Mouse (Mus musculus) embryonic facial prominence, embryonic 11.5 days (tissue): ENCODE data around the gene 1700013G24Rik. TPM values are rescaled to one million over a fixed set of nuclear protein-coding genes. Genes with fewer than 3 reads are reported as not detected.

Experiments used
- ATAC-seq: fragments of 200-750 bp; cut with Nextera tagmentation; replicated peaks from 2 replicates; pipeline ENCODE4 v1.8.0; 2017; ENCODE audit warnings: low read depth; ENCODE audit not compliant: insufficient number of reproducible peaks, low FRiP score, low TSS enrichment
- DNase-seq: peaks from one replicate; pipeline ENCODE4 v3.0.0-alpha.2; 2015; ENCODE audit warnings: low spot score
- H3K27ac ChIP-seq: fragments of 300-500 bp; sonication (generic); replicated peaks from 2 replicates; pipeline ENCODE4 v1.5.1; 2014; ENCODE audit warnings: mild to moderate bottlenecking, low read depth, low read length, control low read depth
- H3K27me3 ChIP-seq: fragments of 300-500 bp; sonication (generic); 2 replicates; pipeline ENCODE4 v1.6.1; 2014; ENCODE audit warnings: mild to moderate bottlenecking, low read length, moderate library complexity, mixed read lengths; ENCODE audit not compliant: control insufficient read depth, insufficient read depth
- H3K36me3 ChIP-seq: fragments of 300-500 bp; sonication (generic); replicated peaks from 2 replicates; pipeline ENCODE4 v1.6.1; 2014; ENCODE audit warnings: low read depth, mild to moderate bottlenecking, low read length, moderate library complexity, mixed read lengths; ENCODE audit not compliant: control insufficient read depth, insufficient read depth
- H3K4me1 ChIP-seq: fragments of 300-500 bp; sonication (generic); 2 replicates; pipeline ENCODE4 v1.6.1; 2014; ENCODE audit warnings: low read length, mixed read lengths; ENCODE audit not compliant: control insufficient read depth, insufficient read depth
- H3K4me2 ChIP-seq: fragments of 300-500 bp; sonication (generic); 2 replicates; pipeline ENCODE4 v1.6.1; 2014; ENCODE audit warnings: low read depth, mild to moderate bottlenecking, control low read depth, low read length, moderate library complexity
- H3K4me3 ChIP-seq: fragments of 300-500 bp; sonication (generic); 2 replicates; pipeline ENCODE4 v1.5.1; 2014; ENCODE audit warnings: low read depth, low read length, control low read depth
- H3K9ac ChIP-seq: fragments of 300-500 bp; sonication (generic); replicated peaks from 2 replicates; pipeline ENCODE4 v1.6.1; 2014; ENCODE audit warnings: mild to moderate bottlenecking, control low read depth, low read length
- H3K9me3 ChIP-seq: fragments of 300-500 bp; sonication (generic); replicated peaks from 2 replicates; pipeline ENCODE4 v1.6.1; 2016; ENCODE audit warnings: mild to moderate bottlenecking, low read length, inconsistent platforms, mixed read lengths; ENCODE audit not compliant: control insufficient read depth
- WGBS: fragments of 180-500 bp; shearing (Covaris S2); extraction: QIAGEN DNeasy Blood & Tissue Kit; methylation state at CpG from one replicate; pipeline ENCODE4 v1.1.7; 2014; 5-methylcytosine and 5-hydroxymethylcytosine counted together
- polyA plus RNA-seq: library from polyadenylated mRNA; unstranded; fragments of >200 nt; fragmentation: Nextera tagmentation; extraction: Ambion mirVana; gene quantifications from 2 replicates; pipeline ENCODE4 v1.2.1, GENCODE M21; 2014

1700013G24Rik gene
- polyA plus RNA-seq, 1 experiment from 2014 or later = not detected

GRCm38 (mm10) chr4:137480191-137480992 is 27.3 kb downstream of the 1700013G24Rik start:
- Histone ChIP-seq H3K4me1 (peaks cover 30% of the 10 kb centered on the region), H3K4me2 (no peak overlapping the region), H3K4me3 (no peak overlapping the region), H3K36me3 (no peaks in the 10 kb centered on the region), H3K9ac (no peak overlapping the region; the same call in 1 of the 2 replicates), H3K27me3 (no peaks in the 10 kb centered on the region), H3K9me3 (no peaks in the 10 kb centered on the region), H3K27ac (peak overlapping the region; percentile 31)
- 12% methylated on average over 18 of the region's 19 CpGs for WGBS
- ATAC-seq (no peak), DNase-seq (peak; percentile 48)

GRCm38 (mm10) chr4:137480993-137481340 is 27.9 kb downstream of the 1700013G24Rik start:
- Histone ChIP-seq H3K27me3 (no peaks in the 10 kb centered on the region), H3K4me3 (no peak overlapping the region), H3K4me2 (no peak overlapping the region), H3K9ac (no peak overlapping the region), H3K4me1 (peaks cover 34% of the 10 kb centered on the region), H3K36me3 (no peaks in the 10 kb centered on the region), H3K27ac (peak overlapping the region; percentile 31; the same call in 1 of the 2 replicates), H3K9me3 (no peaks in the 10 kb centered on the region)
- DNase-seq = no peak
- ATAC-seq = no peak
- 25% methylated on average over 1 of the region's 1 CpGs for WGBS

GRCm38 (mm10) chr4:137481381-137482030 is 28.4 kb downstream of the 1700013G24Rik start:
- DNase-seq (no peak), ATAC-seq (no peak)
- 0 out of 2 replicates have a peak overlapping the region, but pooled peaks have one; percentile 49 for H3K27ac ChIP-seq
- H3K9me3 ChIP-seq = no peaks in the 10 kb centered on the region
- H3K4me2 ChIP-seq = no peak overlapping the region
- H3K27me3 ChIP-seq = no peaks in the 10 kb centered on the region
- 41% methylated on average over 13 of the region's 13 CpGs for WGBS
- H3K9ac ChIP-seq = no peak overlapping the region
- H3K4me3 ChIP-seq = no peak overlapping the region
- peaks cover 35% of the 10 kb centered on the region for H3K4me1 ChIP-seq
- no peaks in the 10 kb centered on the region for H3K36me3 ChIP-seq

GRCm38 (mm10) chr4:137483871-137484270 is 30.8 kb downstream of the 1700013G24Rik start:
- no peak for ATAC-seq
- Histone ChIP-seq H3K9ac (no peak overlapping the region), H3K4me1 (peaks cover 43% of the 10 kb centered on the region)

GRCm38 (mm10) chr4:137484586-137484985 is 31.5 kb downstream of the 1700013G24Rik start:
- no peak overlapping the region for H3K27ac ChIP-seq
- DNase-seq (no peak), ATAC-seq (no peak)
- no peaks in the 10 kb centered on the region for H3K27me3 ChIP-seq
- no peak overlapping the region for H3K4me2 ChIP-seq
- no peak overlapping the region for H3K9ac ChIP-seq
- peaks cover 41% of the 10 kb centered on the region for H3K4me1 ChIP-seq
- WGBS = 74% methylated on average over 7 of the region's 7 CpGs
- H3K9me3 ChIP-seq = no peaks in the 10 kb centered on the region
- no peak overlapping the region for H3K4me3 ChIP-seq
- no peaks in the 10 kb centered on the region for H3K36me3 ChIP-seq

More at GRCm38 (mm10) chr4:137483871-137484270, 30.8 kb downstream of the 1700013G24Rik start:
- H3K27me3 ChIP-seq = no peaks in the 10 kb centered on the region
- no peak overlapping the region for H3K4me3 ChIP-seq
- H3K36me3 ChIP-seq = no peaks in the 10 kb centered on the region
- H3K27ac ChIP-seq = no peak overlapping the region
- no peak overlapping the region for H3K4me2 ChIP-seq
- no peaks in the 10 kb centered on the region for H3K9me3 ChIP-seq
- no peak for DNase-seq
- WGBS = 80% methylated on average over 16 of the region's 16 CpGs

GRCm38 (mm10) chr4:137485258-137485960 is 32.3 kb downstream of the 1700013G24Rik start:
- no peak for DNase-seq
- Histone ChIP-seq H3K9ac (no peak overlapping the region; the same call in 1 of the 2 replicates), H3K27ac (no peak overlapping the region)

GRCm38 (mm10) chr4:137486081-137487014 is 33.3 kb downstream of the 1700013G24Rik start:
- Histone ChIP-seq H3K27me3 (no peaks in the 10 kb centered on the region), H3K9me3 (no peaks in the 10 kb centered on the region), H3K4me3 (no peak overlapping the region), H3K4me1 (peaks cover 27% of the 10 kb centered on the region), H3K36me3 (no peaks in the 10 kb centered on the region), H3K4me2 (0 out of 2 replicates have a peak overlapping the region, but pooled peaks have one; percentile 10), H3K9ac (peak overlapping the region; percentile 25), H3K27ac (peak overlapping the region; percentile 52; the same call in 1 of the 2 replicates)
- ATAC-seq (no peak), DNase-seq (no peak)
- WGBS = 46% methylated on average over 20 of the region's 20 CpGs

More at GRCm38 (mm10) chr4:137485258-137485960, 32.3 kb downstream of the 1700013G24Rik start:
- no peak overlapping the region for H3K4me3 ChIP-seq
- peaks cover 36% of the 10 kb centered on the region for H3K4me1 ChIP-seq
- no peaks in the 10 kb centered on the region for H3K9me3 ChIP-seq
- no peak overlapping the region for H3K4me2 ChIP-seq
- ATAC-seq = no peak
- 33% methylated on average over 14 of the region's 14 CpGs for WGBS
- no peaks in the 10 kb centered on the region for H3K36me3 ChIP-seq
- H3K27me3 ChIP-seq = no peaks in the 10 kb centered on the region
